Mouse (Mus musculus) T-helper 2 cell (primary cell): ENCODE results near the gene Olfr1314.

ENCODE experiments used
- in situ Hi-C: fragments of 300-600 bp; cut with MboI, MseI; formaldehyde crosslinking; loops from one replicate; pipeline ENCODE4 v1.15.1; 2025; ENCODE audit warnings: high pct_unique_total_duplicates

Gene Olfr1314

DNA sequence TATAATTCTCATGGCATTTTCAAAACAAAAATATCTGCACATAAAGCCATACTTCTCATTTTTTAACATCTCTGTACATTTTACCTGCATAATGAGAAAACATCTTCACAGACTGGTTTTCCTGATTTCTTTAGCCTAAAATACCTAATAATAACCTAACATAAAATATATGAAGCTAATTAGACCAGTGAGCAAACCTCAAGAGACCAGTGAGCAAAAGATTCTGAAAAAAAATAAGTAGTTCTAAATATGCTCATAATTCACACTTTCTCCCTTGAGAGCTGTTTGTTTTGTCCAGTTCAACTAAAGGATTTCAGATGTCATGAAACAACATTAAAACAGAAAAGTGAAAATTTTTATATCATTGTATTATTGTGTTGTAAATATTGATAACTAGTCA is at the start of gene Olfr1314:
Gene Olfr1314, minus strand, starts transcription at position 101 of the 400 bp plus-strand sequence.
- in situ Hi-C loops = no loop called here

DNA sequence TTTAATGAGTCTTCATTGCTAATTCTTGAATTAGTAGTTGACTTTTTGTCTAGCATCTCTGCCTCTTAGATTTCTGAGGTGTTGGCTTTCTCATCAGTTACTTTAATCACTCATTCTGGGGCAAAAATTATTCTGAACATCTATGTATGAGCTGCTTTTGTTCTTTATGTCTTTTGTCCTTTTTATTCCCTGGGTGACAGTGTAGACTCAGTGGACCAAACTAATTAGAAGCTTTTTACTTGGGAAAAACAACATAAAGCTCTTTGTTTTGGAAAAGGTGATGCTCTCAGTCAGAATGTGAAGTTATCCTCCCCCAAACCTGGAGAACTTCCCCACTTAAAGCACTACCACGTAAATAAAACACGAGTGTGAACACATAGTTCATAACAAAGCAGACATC is 43.4 kb upstream of the Olfr1314 start, which contains the start of gene Olfr1317:
Gene Olfr1317, plus strand, starts transcription at position 301 of the 400 bp plus-strand sequence.
- in situ Hi-C loops = no loop called here

DNA sequence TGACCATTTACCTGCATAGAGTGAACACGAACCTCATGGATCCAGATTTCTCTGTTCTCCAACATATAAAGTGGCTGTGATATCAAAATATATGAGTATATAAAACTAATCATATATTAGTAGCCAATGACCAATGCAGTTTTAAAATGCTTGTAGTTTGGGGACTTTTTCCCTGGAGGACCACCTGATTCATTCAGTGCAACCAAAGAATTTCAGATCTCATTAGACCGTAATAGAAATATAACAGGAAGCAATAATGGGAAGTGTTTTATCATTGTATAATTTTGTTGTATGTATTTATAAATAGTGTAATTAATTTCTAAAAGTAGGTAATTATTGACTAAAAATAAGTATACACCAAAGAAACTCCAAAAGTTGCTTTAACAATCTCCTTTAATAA is 38.3 kb upstream of the Olfr1314 start, which contains the start of gene Olfr1316:
Gene Olfr1316, minus strand, starts transcription at position 101 of the 400 bp plus-strand sequence.
- in situ Hi-C loops = no loop called here

DNA sequence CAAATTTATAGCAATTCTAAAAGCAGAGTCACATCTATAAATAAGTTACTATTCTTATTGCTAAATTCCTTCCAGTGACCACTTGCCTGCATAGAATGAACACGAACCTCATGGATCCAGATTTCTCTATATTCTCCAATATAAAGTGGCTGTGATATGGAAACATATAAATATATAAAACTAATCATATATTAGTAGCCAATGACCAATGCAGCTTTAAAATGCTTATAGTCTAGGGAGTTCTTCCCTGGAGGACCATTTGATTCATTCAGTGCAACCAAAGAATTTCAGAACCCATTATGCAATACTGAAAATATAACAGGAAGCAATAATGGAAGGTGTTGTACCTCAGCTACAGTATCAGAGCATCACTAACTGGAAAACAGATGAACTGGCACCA is 18.8 kb upstream of the Olfr1314 start, which contains the start of gene Olfr1315-ps1:
Gene Olfr1315-ps1, minus strand, starts transcription at position 101 of the 400 bp plus-strand sequence.
- in situ Hi-C loops = no loop called here

DNA sequence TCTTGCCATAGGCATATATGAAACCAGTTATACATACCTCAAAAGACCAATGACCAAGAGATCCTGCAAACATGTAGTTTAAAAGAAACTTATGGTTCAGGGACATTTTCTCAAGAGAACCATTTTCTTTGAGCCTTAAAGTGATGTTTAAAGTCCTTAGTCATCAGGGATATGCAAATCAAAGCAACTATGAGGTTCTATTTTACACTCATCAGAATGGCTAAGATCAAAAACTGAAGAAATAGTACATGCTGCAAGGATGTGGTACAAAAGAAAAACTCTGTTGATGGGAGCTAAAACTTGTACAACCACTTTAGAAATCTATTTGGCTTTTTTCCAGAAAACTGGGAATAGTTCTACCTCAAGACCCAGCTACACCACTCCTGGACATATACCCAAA is 18.8 kb downstream of the Olfr1314 start, which contains the start of gene Olfr1313:
Gene Olfr1313, minus strand, starts transcription at position 101 of the 400 bp plus-strand sequence.
- in situ Hi-C loops = no loop called here

DNA sequence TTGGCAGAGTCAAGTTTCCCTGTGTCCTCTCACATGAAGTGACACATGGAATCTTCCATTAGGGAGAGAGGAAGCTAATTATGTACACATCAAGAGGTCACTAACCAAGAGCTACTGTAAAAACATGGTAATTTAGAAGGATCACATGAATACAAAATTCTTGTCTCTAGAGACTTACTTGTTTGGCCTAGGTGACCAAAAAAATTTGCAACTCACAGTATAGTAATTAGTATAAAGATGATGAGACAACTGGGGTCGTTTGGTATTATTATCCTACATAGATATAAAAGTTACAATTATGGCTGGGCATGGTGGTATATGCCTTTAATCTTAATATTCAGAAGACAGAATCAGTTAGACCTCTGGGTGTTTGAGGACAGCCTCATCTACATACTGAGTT is 46.4 kb downstream of the Olfr1314 start, which contains the start of gene Olfr1312:
Gene Olfr1312, minus strand, starts transcription at position 101 of the 400 bp plus-strand sequence.
- in situ Hi-C loops = no loop called here
